Mouse (Mus musculus): ENCODE measurements at regions not wholly inside any gene's neighbourhood (a gene's known extent, or its start where the extent isn't known, plus 50 kb on each side); places are given as distances from the start of the nearest gene placed in this dataset.

DNA sequence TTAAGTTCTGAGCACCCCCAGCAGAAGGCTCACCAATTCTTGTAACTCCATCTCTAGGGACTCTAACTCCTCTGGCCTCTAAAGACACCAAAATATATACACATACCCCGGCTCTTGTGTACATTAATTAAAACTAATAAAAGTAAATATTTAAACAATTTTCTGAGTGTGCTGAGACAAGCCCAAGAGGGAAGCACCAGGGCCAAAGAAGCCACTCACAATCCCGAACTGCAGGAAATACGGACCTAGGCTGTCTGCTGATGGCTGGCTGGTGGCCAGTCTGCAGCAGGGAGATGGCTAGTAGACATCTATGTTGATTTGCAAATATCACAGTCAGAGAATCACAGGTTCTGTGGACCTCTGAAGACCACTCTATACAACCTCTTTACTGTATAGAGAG lies 113.6 kb upstream of the Ntf3 start:
- Histone ChIP-seq H3K4me3 (ENCODE audit: control insufficient read depth in 1 of 2, insufficient read depth in 1 of 2, low read depth in 1 of 2, low read length in 2 of 2) (no peak overlapping the region), H3K36me3 (ENCODE audit: control insufficient read depth, insufficient read depth, low read length) (no peaks in the 10 kb centered on the region), H3K4me1 (ENCODE audit: control insufficient read depth in 2 of 2, insufficient read depth in 2 of 2, low read length in 2 of 2) (no peaks in the 10 kb centered on the region), H3K4me2 (ENCODE audit: low read length) (no peak overlapping the region), H3K9ac (ENCODE audit: low read length) (no peak overlapping the region), H3K27ac (replicated peaks in 1 of 2; ENCODE audit: control insufficient read depth in 1 of 2, insufficient read depth in 1 of 2, low read depth in 2 of 2, low read length in 2 of 2) (no peak overlapping the region), H3K9me3 (ENCODE audit: control insufficient read depth, low read length) (no peaks in the 10 kb centered on the region), H3K27me3 (ENCODE audit: control insufficient read depth, insufficient read depth, low read length) (no peaks in the 10 kb centered on the region)
- ATAC-seq (ENCODE audit: insufficient number of reproducible peaks, insufficient read depth, low FRiP score, low read depth): no peak
- WGBS: 71% methylated on average over 3 of the region's 3 CpGs

DNA sequence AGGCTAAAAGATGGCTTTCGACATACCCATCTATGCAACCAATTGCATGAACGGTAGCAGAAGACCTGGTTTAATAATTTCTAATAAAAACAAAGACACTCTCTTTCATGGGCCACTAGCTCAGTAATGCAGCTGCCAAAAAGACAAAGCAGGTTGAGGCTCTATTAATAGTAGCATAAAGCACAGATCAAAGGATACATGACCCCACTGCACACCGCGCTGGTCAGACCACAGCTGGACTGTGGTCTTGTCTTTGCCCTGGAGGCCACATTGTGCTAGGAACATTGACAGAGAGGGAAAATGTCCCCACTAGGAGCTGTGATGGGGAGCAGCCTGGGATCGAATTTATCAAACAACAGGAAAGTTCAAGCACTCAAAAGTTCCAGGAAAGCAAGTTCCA lies 79.3 kb upstream of the Ntf3 start:
- Histone ChIP-seq H3K9me3 (ENCODE audit: control insufficient read depth, low read length) (no peaks in the 10 kb centered on the region; the same call in 1 of the 2 replicates), H3K9ac (ENCODE audit: low read length) (no peak overlapping the region), H3K36me3 (ENCODE audit: control insufficient read depth, insufficient read depth, low read length) (no peaks in the 10 kb centered on the region), H3K27ac (replicated peaks in 1 of 2; ENCODE audit: control insufficient read depth in 1 of 2, insufficient read depth in 1 of 2, low read depth in 2 of 2, low read length in 2 of 2) (no peak overlapping the region), H3K27me3 (ENCODE audit: control insufficient read depth, insufficient read depth, low read length) (no peaks in the 10 kb centered on the region), H3K4me3 (ENCODE audit: control insufficient read depth in 1 of 2, insufficient read depth in 1 of 2, low read depth in 1 of 2, low read length in 2 of 2) (no peak overlapping the region), H3K4me1 (ENCODE audit: control insufficient read depth in 2 of 2, insufficient read depth in 2 of 2, low read length in 2 of 2) (peaks cover 0 to 4% of the 10 kb centered on the region in 2 experiments; a peak in 2 of 4 replicates), H3K4me2 (ENCODE audit: low read length) (no peak overlapping the region)
- no peak for ATAC-seq (ENCODE audit: insufficient number of reproducible peaks, insufficient read depth, low FRiP score, low read depth)
- WGBS: 79% methylated on average over 5 of the region's 5 CpGs

DNA sequence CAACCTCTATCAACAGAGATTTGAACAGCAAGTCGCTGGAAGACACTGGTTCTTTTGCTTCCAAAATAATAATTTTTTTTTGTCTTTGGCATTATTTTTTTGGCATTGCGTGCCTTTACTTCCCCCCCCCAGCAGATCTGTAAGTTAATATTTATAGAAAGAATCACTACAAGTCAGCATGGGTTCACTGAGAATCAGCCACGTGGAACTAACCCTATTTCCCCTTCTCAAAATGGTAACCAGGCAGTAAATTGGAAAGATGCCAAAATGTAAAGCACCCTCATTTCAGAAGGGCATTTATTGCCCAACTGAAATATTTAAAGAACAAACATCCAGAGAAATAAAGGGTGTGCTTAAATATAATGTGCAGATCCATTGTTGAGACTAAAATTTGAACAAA lies 78.7 kb upstream of the Ntf3 start:
- Histone ChIP-seq H3K27me3 (ENCODE audit: control insufficient read depth, insufficient read depth, low read length) (no peaks in the 10 kb centered on the region), H3K27ac (replicated peaks in 1 of 2; ENCODE audit: control insufficient read depth in 1 of 2, insufficient read depth in 1 of 2, low read depth in 2 of 2, low read length in 2 of 2) (no peak overlapping the region), H3K4me3 (ENCODE audit: control insufficient read depth in 1 of 2, insufficient read depth in 1 of 2, low read depth in 1 of 2, low read length in 2 of 2) (no peak overlapping the region), H3K9me3 (ENCODE audit: control insufficient read depth, low read length) (no peaks in the 10 kb centered on the region), H3K4me1 (ENCODE audit: control insufficient read depth in 2 of 2, insufficient read depth in 2 of 2, low read length in 2 of 2) (peaks cover 3 to 4% of the 10 kb centered on the region in 2 experiments), H3K36me3 (ENCODE audit: control insufficient read depth, insufficient read depth, low read length) (no peaks in the 10 kb centered on the region), H3K4me2 (ENCODE audit: low read length) (no peak overlapping the region), H3K9ac (ENCODE audit: low read length) (no peak overlapping the region)
- ATAC-seq (ENCODE audit: insufficient number of reproducible peaks, insufficient read depth, low FRiP score, low read depth): no peak
- 79% methylated on average over 3 of the region's 3 CpGs for WGBS

DNA sequence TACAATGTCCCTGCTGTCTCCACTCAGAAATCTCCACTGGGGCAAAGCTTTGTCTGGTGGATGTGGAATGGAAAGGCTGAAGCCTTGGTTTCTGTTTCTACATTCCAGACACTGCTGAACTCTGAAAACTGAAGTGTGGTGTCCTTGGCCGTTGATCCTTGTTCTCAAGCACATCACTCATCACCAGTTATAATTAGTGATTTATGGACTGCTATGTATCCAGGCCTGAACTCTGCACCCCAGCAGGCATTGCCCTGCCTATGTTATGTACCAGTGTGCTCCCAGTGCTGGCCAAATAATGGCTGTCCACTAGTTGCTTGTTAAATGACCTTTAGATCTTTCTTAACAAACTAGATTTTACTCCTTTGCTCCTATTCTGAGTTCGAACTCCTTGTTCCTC lies 75.6 kb upstream of the Ntf3 start:
- peaks cover 6 to 9% of the 10 kb centered on the region in 2 experiments for H3K4me1 ChIP-seq (ENCODE audit: control insufficient read depth in 2 of 2, insufficient read depth in 2 of 2, low read length in 2 of 2)
- no peak overlapping the region for H3K9ac ChIP-seq (ENCODE audit: low read length)
- no peak overlapping the region; a peak in 1 of 4 replicates for H3K27ac ChIP-seq (replicated peaks in 1 of 2; ENCODE audit: control insufficient read depth in 1 of 2, insufficient read depth in 1 of 2, low read depth in 2 of 2, low read length in 2 of 2)
- H3K4me2 ChIP-seq (ENCODE audit: low read length): no peak overlapping the region
- H3K27me3 ChIP-seq (ENCODE audit: control insufficient read depth, insufficient read depth, low read length): no peaks in the 10 kb centered on the region
- H3K9me3 ChIP-seq (ENCODE audit: control insufficient read depth, low read length): no peaks in the 10 kb centered on the region
- peak; percentile 71 for ATAC-seq (ENCODE audit: insufficient number of reproducible peaks, insufficient read depth, low FRiP score, low read depth)
- H3K4me3 ChIP-seq (ENCODE audit: control insufficient read depth in 1 of 2, insufficient read depth in 1 of 2, low read depth in 1 of 2, low read length in 2 of 2): no peak overlapping the region
- WGBS: 47% methylated on average over 2 of the region's 2 CpGs
- H3K36me3 ChIP-seq (ENCODE audit: control insufficient read depth, insufficient read depth, low read length): no peaks in the 10 kb centered on the region

DNA sequence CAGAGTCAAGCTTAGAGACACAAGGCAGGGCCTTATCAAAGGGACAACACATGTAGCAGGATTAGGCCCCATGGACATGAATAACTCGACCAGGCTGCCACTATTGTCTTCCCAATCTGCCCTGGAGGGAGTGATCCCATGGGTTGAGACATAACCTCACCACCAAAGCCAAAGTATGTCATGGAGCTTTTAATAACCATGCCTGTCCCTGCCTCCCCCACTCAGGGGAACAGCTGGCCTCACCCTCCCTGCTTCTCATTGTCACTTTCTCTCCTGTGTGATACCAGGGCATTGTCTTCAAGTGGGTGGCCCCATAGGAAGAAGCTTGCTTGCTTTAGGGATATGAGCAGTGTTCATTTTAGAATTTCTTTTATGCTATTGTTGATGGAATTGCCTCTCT lies 73.5 kb upstream of the Ntf3 start:
- peak overlapping the region in 1 of 2 experiments; percentile 30; a peak in 1 of 4 replicates for H3K27ac ChIP-seq (replicated peaks in 1 of 2; ENCODE audit: control insufficient read depth in 1 of 2, insufficient read depth in 1 of 2, low read depth in 2 of 2, low read length in 2 of 2)
- WGBS: 30% methylated on average over 1 of the region's 1 CpGs

More for the DNA sequence above, 73.5 kb upstream of the Ntf3 start:
- Histone ChIP-seq H3K36me3 (ENCODE audit: control insufficient read depth, insufficient read depth, low read length) (no peaks in the 10 kb centered on the region), H3K9me3 (ENCODE audit: control insufficient read depth, low read length) (no peaks in the 10 kb centered on the region), H3K4me3 (ENCODE audit: control insufficient read depth in 1 of 2, insufficient read depth in 1 of 2, low read depth in 1 of 2, low read length in 2 of 2) (no peak overlapping the region), H3K9ac (ENCODE audit: low read length) (no peak overlapping the region), H3K27me3 (ENCODE audit: control insufficient read depth, insufficient read depth, low read length) (no peaks in the 10 kb centered on the region), H3K4me2 (ENCODE audit: low read length) (no peak overlapping the region), H3K4me1 (ENCODE audit: control insufficient read depth in 2 of 2, insufficient read depth in 2 of 2, low read length in 2 of 2) (peaks cover 6 to 9% of the 10 kb centered on the region in 2 experiments)
- ATAC-seq (ENCODE audit: insufficient number of reproducible peaks, insufficient read depth, low FRiP score, low read depth): no peak
